Mouse (Mus musculus): ENCODE data around the gene Rtkn2.

GRCm38 (mm10) chr10:68066173-68066572 is 86.8 kb downstream of the Rtkn2 start:
- TF ChIP-seq CTCF (conservative IDR thresholded peaks at IDR 0.05; ENCODE audit: insufficient read depth, insufficient read length, low read depth, low read length) (no peak), POLR2A (IDR thresholded peaks at IDR 0.05; ENCODE audit: low read depth, low read length) (no peak)

Data from kidney, adult 2 months (tissue).